Mouse (Mus musculus) MEL (cell line): ENCODE measurements around the gene Cds2.

Source experiments
- CTCF ChIP-seq, 3 experiments: IDR thresholded peaks in 2 of 3; conservative IDR thresholded peaks in 1 of 3; 2 replicates each; pipeline ENCODE4 v1.5.1; 2011 to 2012; ENCODE audit warnings: low read length in 3 of 3, low read depth in 2 of 3, mild to moderate bottlenecking in 2 of 3, improper control_type of control experiment in 1 of 3, inconsistent platforms in 1 of 3, mixed read lengths in 1 of 3, moderate library complexity in 1 of 3; ENCODE audit not compliant: control insufficient read depth in 1 of 3, insufficient read depth in 1 of 3, poor library complexity in 1 of 3, severe bottlenecking in 1 of 3
- EP300 ChIP-seq, 2 experiments: IDR thresholded peaks; 2 replicates each; pipeline ENCODE4 v1.6.1; 2011; ENCODE audit warnings: improper control_type of control experiment in 2 of 2, low read length in 2 of 2, low read depth in 1 of 2, mild to moderate bottlenecking in 1 of 2
- GATA1 ChIP-seq: IDR thresholded peaks from 2 replicates; pipeline ENCODE4 v1.6.1; 2011; ENCODE audit warnings: low read depth, low read length, improper control_type of control experiment
- HCFC1 ChIP-seq: IDR thresholded peaks from 2 replicates; pipeline ENCODE4 v1.6.1; 2012; ENCODE audit warnings: low read depth, mild to moderate bottlenecking, inconsistent platforms, low read length, improper control_type of control experiment, moderate library complexity
- MEF2A ChIP-seq: IDR thresholded peaks from 2 replicates; pipeline ENCODE4 v1.6.1; 2014; ENCODE audit warnings: low read depth, mild to moderate bottlenecking, inconsistent platforms, low read length, improper control_type of control experiment; ENCODE audit not compliant: poor library complexity, insufficient replicate concordance, severe bottlenecking; ENCODE audit errors: extremely low read depth
- MYB ChIP-seq: IDR thresholded peaks from 2 replicates; pipeline ENCODE4 v1.6.1; 2011; ENCODE audit warnings: mild to moderate bottlenecking, low read depth, low read length, improper control_type of control experiment
- POLR2AphosphoS5 ChIP-seq: IDR thresholded peaks from 2 replicates; pipeline ENCODE4 v1.6.1; 2012; ENCODE audit warnings: low read depth, borderline replicate concordance, mild to moderate bottlenecking, inconsistent platforms, low read length, moderate library complexity, mixed read lengths
- SMC3 ChIP-seq: IDR thresholded peaks from 2 replicates; pipeline ENCODE4 v1.6.1; 2011; ENCODE audit warnings: low read depth, low read length, improper control_type of control experiment
- ZMIZ1 ChIP-seq: IDR thresholded peaks from 2 replicates; pipeline ENCODE4 v1.6.1; 2012; ENCODE audit warnings: low read depth, mild to moderate bottlenecking, inconsistent platforms, low read length, improper control_type of control experiment, moderate library complexity
- ZNF384 ChIP-seq: IDR thresholded peaks from 2 replicates; pipeline ENCODE4 v1.6.1; 2012; ENCODE audit warnings: low read depth, mild to moderate bottlenecking, inconsistent platforms, low read length, improper control_type of control experiment

DNA sequence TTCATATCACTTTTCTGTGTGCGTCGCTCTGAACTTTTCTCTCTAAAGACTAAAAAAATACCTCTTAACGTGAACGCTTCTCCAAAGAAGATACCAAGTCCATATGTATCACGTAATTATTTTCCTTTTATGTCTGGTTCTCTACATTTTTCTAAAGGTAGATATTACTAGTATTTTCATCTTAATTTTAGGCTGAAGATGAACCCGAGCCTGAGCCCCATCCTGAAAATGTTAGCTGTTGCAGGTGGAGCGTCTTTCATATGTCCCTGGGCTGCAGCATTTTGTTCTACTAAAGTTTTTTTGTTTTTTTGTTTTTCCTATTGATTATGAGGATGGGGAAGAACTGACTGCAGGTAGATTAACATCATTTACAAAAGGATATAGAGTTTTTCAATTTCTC, 9.3 kb upstream of the Cds2 start:
- TF ChIP-seq ZNF384 (no peak), CTCF (IDR thresholded peaks at IDR 0.05 in 2 of 3, conservative IDR thresholded peaks at IDR 0.05 in 1 of 3; ENCODE audit: control insufficient read depth in 1 of 3, insufficient read depth in 1 of 3, low read depth in 2 of 3, low read length in 3 of 3, poor library complexity in 1 of 3, severe bottlenecking in 1 of 3) (no peak), EP300 (IDR thresholded peaks at IDR 0.05; ENCODE audit: low read depth in 1 of 2, low read length in 2 of 2) (no peak), SMC3 (no peak), HCFC1 (no peak), ZMIZ1 (no peak), MEF2A (no peak), POLR2AphosphoS5 (no peak), GATA1 (no peak), MYB (no peak)
